Mouse (Mus musculus): ENCODE measurements at regions not wholly inside any gene's neighbourhood (a gene's known extent, or its start where the extent isn't known, plus 50 kb on each side); places are given as distances from the start of the nearest gene placed in this dataset.

DNA sequence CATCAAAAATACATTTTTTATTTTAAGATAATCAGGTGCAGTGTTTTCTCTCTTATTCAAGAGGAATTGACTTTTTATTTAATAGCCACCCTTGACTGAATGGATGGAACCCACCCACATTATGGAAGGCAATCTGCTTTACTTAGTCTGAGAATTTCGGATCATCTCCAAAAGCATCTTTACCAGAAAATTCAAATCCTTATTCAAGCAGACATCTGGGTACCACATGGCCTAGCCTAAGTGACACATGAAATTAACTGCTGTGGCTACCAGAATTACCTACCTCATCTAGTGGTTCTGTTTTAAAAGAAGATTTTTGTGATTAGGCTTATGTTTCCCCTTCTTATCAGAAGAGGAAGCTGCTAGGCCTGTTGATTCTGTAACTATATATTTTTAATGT is 178.9 kb upstream of the Tars start:
- in situ Hi-C loops (cut with MboI, MseI) = loop anchor here (10.0 to 25.0 kb wide), 3 partner anchors 164 to 509 kb away; no protein-coding TSS in a partner anchor

DNA sequence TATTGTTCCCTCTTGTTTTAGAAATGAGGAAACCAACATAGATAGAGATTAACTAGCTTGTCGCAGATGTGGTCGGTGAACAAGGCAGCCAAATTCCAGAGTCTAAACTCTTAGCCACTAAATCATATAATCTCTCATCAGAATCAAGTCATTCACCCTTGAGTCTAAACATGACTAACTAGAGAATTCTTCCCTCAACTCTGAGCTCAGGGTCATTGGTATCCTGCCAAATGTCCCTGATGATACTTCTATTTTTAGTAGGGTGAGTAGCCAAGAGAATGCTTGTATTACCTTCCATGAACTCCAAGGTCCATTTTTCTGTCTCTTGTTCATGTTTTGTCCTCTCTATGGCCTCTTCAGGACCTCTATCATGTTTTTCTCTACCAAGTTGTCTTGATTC is 174.9 kb upstream of the Tars start:
- in situ Hi-C loops (cut with MboI, MseI) = loop anchor here (10.0 to 25.0 kb wide), 3 partner anchors 160 to 537 kb away; partner anchors contain the start of gene Rxfp3

DNA sequence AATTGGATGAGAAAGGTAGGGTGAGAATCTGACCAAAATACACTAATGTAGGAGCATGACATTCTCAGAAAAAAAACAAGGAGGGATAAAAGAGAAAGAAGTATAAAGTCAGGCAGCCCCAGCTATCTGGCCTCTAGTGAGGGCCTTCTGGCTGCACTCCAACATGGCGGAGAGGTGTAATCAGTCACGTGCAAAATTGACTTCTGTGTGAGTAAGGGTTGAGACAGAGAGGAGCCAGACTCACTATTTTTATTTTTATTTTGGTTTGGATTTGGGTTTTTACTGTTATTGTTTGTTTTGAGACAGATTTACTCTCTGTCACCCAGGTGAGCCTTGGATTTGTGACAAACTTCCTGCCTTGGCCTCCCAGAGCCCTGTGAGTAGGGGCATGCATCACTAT is 174.0 kb upstream of the Tars start:
- in situ Hi-C loops (cut with MboI, MseI) = loop anchor here (10.0 to 25.0 kb wide), 3 partner anchors 159 to 536 kb away; partner anchors contain the start of gene Rxfp3

DNA sequence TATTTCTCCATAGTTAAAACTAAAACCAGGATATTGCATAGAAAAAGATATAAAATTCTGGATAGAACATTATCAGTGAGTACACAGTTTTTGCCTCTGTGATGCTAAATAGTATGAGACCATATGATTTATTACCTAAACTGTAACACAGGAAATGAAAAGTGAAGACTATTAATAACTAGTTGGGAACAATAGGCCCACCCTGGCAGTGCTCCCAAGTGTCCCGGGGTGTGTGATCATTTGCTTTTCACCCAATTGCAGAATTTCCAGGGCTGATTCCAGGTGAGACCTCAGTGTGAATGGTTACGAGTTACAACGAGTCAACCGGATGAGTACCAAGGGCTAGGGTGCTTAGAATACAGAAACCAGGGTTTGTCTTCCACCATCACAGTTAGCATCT is 172.6 kb upstream of the Tars start:
- in situ Hi-C loops (cut with MboI, MseI) = loop anchor here (10.0 to 25.0 kb wide), 3 partner anchors 157 to 535 kb away; partner anchors contain the start of gene Rxfp3

DNA sequence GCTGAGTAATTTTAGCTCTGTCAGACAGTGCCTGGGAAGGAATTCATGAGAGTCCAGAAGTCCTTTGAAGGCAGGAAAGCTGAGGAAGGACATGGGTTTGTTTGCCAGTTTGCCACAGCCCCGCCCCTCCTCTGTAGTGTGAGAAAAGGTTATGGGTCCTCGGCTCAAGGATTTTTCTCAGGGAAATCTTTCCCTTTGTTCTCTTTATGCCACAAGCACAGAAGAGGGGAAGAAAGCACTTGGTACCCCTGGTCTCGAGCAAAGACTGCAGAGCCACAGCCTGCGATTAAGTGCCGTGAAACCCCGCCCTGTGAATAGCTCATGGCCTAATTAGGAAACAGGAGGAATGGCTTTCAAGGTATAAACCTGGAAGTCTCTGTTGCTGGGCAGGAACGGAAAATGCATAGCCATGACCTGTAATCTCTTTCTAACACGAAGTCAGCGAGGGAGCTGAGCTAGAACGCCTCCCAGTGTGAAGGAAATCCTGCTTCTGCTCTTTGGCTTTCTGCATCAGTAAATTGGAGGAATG is 166.1 kb upstream of the Tars start:
- in situ Hi-C loops (cut with MboI, MseI) = loop anchor here (25.0 kb wide), 1 partner anchor 528 kb away; the partner anchor contains the start of gene Rxfp3

DNA sequence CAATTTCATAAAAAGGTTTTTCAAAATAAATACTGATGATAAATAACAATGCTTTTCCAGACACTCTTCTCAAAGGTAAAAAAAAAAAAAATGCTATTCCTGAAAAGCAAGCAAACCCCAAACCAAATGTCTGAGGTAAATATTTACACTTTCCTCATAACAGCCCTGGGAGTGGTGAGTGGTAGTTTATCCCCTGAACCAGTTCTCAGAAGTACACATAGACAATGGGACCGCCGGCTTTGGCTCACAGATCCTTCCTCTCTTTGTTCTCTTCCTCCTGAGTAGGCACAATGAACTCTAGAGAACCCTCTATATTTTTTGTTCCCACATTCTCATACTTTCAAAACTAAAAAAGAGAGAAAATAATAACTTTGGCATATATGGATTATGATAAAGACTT is 153.1 kb upstream of the Tars start:
- in situ Hi-C loops (cut with MboI, MseI) = loop anchor here (25.0 kb wide), 1 partner anchor 515 kb away; the partner anchor contains the start of gene Rxfp3

DNA sequence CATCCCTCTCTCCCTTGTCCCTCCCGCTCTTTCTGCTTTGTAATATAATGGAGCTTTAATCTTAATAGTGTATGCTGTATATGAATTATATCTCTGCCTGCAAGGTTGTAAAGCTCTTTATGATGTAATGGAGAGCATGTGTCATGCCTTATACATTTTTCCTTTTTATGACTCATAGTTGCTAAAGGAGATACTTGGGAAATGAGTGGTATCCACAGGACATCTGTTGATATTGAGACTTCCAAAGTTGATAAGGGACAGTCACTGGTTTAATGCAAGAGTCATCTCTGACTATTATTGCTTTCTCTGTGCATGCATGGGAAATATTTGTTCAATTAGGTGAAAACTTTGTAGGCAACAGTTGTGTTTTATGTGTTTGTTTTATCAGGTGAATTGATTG is 152.6 kb upstream of the Tars start:
- in situ Hi-C loops (cut with MboI, MseI) = loop anchor here (25.0 kb wide), 1 partner anchor 515 kb away; the partner anchor contains the start of gene Rxfp3

DNA sequence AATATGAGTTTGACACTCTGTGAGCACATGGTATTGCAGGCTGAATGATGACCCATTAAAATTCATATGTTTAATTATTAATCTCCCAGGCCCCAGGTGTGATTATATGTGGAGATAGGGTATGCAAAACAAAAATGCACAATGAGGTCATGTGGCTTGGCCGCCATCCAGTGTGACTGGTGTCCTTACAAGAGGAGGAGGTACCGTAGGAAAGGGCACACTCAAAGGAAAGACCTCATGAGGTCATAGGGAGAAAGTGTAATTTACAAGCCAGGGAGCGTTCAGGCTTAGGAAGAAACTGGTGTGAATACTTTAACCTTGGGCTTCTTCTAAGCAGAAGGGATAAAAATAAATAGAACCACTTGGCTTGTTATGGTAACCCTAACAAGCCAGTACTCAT is 140.0 kb upstream of the Tars start:
- in situ Hi-C loops (cut with MboI, MseI) = no loop called here

DNA sequence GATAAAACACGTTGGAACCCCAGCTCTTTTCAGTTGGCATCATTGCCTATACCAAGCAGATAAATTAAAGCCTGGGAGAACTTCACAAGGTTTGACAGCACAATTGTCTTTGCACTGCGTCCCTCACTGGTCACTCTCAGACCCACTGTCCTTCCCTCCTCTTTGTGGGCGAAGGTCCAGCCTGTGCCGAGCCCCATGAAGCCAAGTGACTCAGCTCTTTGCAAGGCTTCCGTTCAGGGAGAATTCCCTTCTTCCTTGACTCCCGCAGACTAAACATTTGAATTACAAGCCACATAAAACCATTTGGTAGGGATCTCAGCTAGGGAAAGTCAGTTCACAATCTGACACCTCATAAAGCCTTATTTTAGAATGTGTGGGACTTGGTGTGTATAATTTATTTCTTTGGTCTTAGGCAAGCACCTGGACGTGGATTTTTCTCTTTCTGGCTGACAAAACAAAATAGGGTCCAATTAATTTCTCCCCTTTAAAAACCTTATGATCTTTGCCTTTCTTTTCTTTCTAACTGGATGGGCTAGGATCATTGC is 136.7 kb upstream of the Tars start:
- in situ Hi-C loops (cut with MboI, MseI) = no loop called here

DNA sequence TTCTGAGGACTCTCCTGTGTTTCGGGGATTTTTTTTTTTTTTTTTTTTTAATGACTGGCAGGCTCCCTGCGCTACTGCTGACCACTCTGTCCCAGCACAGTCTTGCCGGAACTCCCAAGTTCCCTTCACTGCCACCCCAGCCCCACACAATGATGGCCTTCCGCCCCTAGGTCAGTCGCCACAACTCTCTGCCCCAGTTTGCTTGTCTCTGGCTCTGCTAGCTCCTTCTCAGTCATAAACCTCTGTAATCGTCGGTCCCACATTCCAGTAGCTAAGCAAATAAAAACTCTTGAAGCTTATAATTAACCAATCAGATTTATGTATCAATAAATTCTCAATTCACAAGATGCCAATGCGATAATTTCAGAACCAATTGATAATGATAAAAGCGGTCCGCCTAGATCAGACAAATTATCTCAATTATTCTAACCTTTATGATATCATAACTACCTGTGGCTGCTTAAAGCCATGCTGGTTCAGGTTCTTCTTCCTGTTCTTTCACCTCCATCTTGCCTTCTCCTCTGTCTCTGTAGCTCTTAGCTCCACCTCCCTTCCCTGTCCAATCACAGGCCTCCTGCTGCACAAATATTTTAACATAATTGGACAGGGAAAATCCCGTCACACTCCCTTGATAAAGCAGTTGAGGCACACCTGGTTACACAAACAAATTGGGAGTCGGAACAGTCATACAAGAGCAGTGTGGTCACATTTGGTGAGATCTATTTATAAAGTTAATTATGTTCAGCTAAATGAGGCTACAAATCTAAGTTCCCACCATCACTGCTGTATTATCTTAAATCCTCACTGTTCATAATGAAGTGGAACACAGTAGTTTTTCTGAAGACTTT is 135.2 kb upstream of the Tars start:
- in situ Hi-C loops (cut with MboI, MseI) = no loop called here

DNA sequence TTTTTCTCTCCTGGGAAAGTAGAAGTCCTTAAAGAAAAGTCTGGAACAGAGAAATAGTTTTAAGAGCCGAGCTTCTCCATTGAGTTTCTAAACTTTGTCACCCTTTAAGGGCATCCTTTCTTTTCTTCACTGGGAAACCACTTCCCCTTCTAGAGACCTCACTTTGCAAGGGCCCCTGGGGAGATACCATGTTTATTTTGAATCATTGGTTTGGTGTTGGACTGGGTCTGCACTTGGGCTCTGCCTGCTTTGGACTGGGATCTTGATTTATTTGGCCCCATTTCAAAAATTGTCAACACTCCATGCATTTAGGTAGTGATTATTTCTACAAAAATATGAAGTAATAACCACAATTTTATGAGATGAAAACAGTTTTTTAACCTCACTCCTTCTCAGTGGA is 134.2 kb upstream of the Tars start:
- in situ Hi-C loops (cut with MboI, MseI) = no loop called here

DNA sequence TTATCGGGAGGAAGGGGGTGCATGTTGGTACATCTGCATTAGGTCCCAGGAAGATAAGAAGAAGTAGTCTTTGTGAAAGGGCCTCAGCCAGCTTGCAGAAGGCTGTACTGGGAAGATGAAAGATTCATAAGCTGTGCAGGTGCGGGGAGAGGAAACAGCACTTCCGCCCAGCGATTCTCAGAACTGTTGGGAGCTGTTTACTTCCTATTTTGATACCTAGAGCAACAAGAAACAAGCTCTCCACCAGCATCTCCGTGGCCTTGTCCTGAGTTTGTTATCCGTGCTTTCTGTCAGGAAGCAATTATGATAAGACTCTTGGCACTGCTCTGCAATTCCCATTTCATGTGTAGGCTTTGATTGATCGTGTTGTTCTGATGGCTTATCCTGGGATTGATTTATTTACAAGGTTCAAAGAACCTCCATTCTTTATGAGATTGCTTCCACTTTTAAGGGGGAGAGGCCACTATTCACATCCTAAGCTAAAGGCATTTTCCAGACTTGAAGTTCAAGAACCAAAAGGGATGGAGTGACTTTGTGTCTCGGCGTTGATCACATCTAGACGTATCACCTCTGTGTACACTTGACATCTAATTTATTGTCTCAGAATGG is 133.6 kb upstream of the Tars start:
- in situ Hi-C loops (cut with MboI, MseI) = no loop called here

DNA sequence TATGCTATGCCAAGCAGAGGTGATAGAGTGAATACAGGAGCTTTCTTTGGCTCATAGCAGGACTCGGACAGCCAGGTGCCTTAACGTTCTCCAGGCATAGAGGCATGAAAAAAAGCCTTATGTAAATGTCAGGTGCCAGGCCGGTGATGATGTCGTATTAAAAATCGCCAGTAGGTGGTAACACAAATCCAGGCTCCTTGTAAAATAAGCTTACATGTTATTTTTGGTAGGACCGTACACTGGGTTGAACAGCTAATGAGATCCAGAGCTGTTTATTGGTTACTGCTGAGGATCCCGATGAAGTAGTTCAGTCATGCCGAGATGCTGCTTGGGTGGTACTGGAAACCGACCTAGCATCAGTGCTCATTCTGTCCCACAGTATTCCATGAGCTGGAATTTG is 133.1 kb upstream of the Tars start:
- in situ Hi-C loops (cut with MboI, MseI) = no loop called here

DNA sequence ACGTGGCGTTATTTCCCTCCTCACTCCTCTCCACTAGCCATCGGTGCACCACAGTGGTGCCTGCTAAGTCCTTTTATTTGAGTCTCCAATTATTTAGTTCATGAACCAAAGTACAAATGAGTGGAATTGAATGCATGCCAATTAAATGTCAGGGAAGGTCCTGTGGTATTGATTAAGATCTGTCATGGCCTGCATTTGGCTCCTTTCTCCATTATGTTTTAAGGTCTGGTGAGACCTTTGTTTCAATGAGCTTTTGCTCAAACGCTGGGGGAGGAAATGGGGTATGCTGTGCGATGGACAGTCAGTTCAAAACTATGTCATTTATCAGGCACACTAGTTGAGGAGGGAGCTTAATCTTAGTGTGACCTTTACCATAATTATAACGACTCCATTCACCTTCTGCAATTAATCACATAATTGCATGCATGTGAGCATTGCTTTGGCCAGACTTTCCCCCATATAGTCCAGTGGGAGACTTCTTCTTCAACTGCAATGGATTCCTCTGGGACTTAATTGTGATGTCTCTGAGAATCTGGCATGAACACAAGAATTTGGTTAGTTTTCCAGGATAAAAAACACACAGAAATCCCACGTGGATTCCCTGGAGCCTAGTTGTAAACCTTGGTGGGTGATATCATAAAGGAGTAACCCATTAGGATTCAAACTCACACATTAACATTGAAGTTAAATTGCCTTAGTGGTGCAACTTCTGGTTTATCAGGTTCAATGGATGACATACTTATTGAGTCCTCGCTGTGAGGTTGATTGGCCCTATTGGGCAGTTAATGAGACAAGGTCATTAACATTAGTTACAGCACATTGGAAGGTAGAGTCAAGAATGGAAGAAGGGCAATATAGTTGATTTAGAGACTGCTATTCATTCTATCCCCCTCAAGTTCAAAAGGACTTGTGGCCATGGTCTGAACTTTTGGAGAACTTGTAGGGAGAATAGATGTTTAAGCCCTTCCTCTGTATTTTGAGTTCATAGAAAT is 130.7 kb upstream of the Tars start:
- in situ Hi-C loops (cut with MboI, MseI) = no loop called here

DNA sequence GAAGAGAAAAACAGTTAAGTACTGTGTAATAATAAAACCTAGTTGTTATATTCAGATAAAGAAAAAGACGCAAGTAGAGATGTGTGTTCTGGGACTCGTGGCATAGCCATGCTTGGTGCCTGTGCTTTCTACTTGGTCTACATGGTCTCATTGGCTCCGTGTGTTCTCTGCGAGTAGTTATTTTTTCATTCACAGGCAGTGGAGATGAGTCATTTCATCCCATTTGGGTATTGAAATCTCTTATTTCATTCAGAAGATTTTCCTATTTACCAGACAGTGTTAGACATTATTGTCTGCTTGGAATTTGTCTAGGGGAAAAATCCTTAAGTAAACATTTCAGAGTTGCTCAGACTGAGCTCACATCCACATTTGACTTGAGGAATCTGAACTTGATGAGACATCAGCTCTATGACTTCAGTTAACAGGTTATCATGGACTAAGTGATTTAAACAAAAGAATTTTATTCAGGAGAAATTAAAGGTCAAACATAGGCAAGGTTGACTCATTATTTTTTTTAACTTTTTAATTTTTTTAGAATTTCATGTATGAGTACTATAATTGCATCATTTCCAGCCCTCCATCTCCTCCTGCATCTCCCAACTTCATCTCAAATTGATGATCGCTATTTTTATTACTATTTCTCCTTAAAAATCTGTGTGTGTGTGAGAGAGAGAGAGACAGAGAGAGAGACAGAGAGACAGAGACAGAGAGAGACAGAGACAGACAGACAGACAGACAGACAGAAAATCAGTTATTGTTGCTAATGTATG is 125.1 kb upstream of the Tars start:
- in situ Hi-C loops (cut with MboI, MseI) = no loop called here

DNA sequence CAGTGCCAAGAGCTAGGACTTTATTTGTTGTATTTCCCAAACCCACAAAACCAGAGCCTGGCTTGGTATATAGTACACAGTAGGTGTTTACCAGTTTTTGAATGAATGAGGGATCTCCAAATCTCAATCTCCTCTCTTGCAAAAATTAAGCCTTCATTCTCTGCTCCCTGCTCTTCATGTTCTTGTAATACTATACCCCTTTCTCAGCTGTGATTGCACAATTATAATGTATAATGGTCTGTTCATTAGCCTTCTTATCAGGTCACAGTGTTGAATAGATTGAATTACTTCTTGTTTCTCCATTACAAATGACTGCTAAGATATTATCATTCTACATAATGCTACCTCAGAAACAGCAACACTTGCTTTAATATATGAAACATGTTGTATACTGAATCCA is 119.1 kb upstream of the Tars start:
- in situ Hi-C loops (cut with MboI, MseI) = no loop called here

DNA sequence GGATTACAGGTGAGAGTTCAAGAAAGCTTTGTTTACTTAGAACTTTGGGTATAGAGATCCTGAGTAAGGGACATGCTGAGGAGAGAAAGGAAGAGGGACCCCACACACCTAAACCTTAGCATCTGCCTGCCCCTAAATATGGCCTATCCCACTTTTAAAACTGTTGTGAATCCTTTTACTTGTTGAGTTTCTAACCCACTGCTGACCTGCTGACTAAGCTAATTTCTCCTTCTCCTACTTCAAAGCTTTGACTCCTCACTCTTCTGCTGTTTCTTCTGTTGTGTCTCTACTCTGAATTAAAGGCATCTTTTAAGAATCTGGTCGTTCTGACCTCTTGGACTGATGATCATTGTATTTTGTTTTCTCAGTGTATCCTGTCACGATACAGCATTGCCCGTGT is 118.4 kb upstream of the Tars start:
- in situ Hi-C loops (cut with MboI, MseI) = no loop called here

DNA sequence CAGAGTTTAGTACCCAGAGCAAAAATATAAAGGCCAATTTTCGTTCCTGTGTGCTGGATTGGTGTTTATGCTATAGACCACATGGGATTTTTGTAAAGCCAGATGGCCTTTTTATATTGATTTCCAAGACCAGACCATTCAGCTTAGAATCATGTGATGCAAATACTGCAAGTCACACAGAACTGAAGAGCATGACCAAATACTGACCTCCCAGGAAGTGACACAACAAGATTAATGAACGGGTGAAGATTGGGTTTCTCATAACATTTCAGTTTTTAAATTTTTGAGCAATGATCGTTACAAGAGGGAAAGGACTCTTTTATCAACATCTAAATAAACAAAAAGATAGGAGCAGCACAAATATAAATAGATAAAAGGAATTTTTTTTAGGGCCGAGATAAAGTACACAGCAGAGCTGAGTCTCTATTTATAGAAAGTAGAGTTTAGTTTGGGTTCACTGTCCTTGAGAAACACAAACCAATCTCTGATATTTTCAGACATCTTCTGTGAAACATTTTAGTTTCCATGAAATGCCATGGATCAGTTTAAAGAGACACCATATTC is 105.7 kb upstream of the Tars start:
- in situ Hi-C loops (cut with MboI, MseI) = no loop called here

DNA sequence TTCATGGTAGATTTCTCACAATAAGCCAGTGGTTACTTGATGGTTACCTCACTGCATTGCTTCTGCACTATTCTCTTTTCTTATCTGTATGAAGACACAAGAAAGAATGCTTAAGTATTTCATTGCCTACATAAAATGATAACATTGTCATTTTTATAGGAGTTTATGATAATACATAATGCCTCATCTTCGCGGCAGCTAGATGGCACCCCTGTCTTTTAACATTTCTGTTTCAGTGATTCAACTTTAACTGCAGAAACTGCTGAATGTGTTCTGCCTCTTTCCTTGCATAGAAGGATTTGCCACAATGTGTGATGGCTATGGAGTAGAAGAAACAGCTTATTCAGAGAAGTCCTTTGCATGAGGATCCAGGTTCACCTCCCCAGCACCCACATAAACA is 97.0 kb upstream of the Tars start:
- in situ Hi-C loops (cut with MboI, MseI) = no loop called here

DNA sequence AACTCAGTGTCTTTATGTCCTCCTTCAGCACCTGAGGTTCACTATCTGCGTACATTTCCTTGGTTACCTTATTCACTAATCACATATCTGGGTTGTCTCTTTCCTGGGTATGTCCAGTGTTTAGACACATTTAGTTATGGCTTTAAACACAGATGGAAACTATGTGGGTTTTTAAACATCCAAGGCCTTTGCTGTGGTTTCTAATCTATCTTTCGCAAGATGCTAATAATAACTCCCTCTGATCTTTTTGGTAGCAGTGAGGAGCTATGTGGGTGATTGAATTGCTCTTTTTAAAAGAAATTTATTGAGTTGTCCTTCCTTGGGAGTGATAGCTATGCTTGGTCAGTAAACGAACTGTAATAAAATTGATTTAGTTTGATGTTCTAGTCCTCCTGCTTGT is 89.7 kb upstream of the Tars start:
- in situ Hi-C loops (cut with MboI, MseI) = no loop called here

Data from T-helper 1 cell (primary cell).